Mouse (Mus musculus) frontal cortex, postnatal 10 days (tissue): ENCODE data around the gene Qsox1.

ENCODE experiments used
- DNase-seq, 2 experiments: peaks; one replicate each; pipeline ENCODE4 v3.0.0; 2022; ENCODE audit warnings: low spot score in 2 of 2, mixed read lengths in 1 of 2

Qsox1 gene

DNA sequence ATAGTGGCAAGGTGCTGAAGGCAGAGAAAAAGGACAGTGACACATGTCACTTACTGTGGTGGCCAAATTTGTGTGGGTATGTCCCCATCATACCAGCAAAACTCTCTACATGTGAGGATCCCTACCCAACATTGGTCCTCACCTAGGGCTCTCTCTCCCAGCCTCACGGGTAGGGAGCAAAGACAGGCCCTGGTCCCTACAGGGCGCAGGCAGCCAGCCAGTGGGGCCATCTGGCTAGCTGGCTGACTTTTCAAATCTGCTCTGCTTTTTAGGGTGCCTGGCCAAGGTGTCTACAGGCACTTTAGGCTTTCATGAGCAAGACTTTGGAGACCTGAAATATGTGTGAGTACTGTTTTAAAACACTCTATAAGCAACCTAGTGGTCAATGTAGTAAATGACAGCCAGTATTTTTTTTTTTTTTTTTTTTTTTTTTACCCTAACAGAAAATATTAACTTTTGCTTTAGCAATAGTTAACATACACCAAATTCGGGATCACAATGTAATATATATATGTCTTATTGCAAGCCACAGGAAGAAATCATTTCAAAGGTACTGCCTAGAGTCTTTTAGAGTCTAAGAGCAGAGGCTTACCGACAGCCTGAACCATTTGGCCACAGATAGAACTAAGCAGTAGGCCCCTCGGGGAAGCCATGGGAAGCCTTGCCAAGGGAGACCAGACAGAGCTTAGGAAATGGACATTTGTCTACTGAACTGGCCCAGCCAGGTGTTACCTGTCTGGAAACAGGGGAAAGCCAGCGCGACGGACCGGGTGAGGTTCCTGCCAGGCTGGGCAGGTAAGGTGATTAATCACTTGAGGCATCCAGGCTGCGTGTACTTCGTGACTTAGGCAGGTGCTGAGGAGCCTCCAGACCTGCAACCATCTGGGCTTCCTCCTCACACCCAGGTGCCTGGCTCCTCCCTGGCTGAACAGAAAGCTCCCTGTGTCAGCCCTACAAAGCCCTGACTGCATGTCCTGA lies 11.4 kb downstream of the Qsox1 start:
- no peak for DNase-seq

DNA sequence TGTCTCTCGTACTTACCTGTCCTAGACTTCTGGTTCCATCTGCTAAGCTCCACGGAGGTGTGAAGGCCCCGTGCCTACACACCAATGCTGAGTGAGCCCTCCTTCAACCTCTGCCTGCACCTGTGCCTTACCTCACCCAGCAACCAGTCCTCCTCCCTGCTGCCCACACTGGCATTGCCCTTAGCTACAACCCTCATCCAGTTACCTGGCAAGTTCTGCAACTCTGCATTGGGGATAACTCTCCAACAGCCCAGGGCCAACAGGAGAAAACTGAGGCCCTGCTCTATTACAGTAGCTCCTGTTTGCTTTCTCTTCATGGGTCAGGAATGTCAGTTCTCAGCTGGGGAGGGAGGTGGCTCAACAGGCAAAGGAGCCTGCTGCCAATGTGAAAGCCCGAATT lies 14.7 kb downstream of the Qsox1 start:
- DNase-seq = no peak

DNA sequence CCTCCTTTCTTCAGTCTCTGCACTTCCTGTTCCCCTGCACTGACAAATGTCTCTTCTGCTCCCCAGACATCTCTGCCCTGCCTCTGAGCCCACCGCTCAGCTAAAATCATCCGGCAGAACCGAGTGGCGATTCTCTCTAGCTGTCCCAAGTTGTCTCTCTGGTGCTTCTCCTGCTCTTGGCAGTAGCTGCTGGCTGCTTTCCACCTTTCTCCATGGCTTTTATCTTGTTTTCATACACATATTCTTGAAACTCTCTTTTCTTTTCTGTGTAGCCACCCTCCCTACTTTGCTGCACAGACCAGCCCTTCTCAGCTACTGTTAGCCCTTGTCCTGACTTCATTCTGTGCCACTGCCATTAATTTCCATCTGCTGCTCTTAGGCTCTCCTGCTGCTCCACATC lies 15.3 kb downstream of the Qsox1 start:
- DNase-seq = no peak

DNA sequence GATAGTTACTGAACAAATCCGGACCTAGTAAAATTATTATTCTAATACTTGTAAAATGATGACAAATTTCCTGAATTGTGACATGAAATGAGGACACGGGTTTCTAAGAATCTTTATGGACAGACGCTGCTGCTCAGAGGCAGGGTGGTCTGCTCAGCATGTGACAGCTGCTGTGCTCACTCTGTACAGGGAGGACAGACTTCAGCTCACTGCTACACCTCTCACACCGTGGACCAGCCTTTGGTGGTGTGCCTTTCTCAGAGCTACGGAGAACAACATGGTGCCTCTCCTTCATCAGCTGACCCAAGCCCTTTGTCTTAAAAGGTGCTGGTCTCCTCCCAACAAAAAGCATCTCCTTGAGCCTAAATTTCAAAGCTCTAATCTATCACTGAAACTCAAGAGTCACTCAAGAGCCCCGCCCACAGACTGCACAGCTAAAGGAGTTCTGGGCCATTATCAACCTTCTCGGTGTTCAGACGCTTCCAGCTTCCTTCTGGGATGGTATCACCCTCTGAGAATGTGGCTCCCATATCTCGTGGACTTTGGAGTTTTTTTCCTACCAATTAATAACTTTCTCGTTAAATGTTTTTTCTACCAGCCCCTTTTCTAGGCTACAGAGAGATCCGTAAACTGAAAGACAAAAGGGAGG lies 15.8 kb downstream of the Qsox1 start:
- DNase-seq = no peak

DNA sequence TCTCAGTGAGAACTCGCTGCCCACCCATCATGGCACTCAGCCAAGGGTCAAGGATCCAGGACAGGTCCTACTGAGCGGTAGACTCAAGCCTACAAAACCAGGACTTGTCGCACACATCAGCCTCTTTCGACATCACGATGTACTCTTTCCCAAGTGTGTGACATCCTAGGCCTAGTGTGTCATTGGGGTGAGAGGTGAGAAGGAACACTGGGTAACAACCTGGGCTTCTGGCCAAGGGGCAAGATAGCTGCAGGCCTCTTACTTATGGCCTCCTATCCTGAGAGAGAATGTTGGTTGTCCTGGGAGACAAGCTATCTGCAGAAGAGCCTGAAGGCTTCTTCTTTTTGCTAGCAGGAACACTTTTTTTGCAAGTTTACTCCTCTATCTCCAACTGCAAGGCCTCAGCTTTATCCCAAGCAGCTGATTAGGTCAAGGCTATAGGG lies 16.9 kb downstream of the Qsox1 start:
- no peak for DNase-seq

DNA sequence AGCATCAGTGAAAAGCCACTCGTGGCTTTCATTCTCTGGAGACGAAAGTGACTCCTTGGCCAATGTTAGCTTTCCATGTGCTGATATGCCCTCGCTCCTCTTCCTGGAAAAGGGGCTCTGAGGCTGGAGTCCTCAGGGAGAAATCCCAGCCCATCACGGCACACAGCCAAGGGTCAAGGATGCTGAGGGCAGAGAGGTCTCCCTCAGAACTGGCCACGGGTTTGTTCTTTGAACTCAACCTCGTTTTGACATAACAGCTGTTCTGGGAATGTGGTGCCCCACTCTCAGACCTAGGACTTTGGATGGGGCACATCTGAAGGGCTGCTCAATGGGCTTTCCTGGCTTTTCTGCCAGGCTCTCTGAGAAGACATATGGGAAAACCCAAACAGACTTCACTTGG lies 17.8 kb downstream of the Qsox1 start:
- no peak for DNase-seq

DNA sequence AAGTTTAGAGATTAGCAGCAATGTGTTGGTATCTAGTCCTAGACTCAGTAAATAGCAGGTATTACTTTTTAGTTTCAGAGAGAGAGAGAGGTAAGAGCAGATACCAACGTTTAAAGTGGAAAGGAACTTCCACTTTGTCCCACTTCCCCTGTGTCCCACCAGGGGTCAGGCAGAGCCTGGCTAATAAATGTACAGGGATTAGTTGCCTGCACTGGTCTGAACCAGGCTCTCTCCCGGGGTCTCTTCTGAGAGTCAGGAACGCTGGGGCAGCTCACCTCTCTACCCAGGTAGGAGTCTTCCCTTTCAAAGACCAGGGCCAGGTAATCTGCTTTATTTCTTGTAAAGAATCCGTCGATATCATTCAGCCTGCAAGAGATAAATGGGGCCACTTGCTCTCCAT lies 20.8 kb downstream of the Qsox1 start:
- no peak for DNase-seq

DNA sequence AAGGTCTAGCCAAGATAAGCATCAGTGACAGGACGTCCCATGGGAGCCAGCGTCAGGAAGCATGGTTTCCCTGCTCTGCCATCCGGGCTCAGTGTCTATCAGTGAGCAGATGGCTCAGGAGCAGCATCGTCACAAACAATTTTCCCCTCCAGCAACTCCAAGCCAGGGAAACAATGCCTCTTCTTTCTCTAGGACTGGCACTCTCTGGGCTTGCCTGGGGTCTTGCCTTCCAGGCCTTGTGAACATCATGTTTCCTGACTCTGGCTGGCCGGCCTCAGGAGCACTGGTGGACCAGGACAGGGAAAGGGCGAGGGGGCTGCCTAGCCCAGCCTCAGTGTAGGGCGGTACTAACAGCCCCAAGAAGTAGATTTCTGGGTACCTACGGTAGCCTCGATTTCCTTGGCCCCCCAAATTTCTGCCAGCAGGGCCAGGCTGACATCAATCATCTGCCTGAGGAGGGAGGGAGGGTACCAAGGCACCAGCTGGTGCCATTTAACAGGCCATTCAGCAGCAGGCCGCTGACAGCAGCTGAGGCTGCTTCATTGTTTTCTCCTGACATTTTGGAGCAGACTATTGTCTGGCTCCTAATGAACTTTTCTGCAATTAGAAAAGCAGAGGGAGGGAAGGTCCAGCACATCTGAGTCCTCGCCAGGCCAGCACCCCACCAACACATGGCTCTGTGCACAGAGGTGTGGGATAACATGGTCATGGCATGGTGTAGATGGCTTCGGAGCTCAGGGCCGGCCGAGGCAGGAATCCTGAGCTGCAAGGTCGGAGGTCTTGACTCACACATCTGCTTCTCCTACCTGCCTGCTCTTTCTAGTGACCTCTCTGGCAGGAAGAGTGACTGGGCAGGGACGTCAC lies 22.3 kb downstream of the Qsox1 start:
- no peak for DNase-seq

DNA sequence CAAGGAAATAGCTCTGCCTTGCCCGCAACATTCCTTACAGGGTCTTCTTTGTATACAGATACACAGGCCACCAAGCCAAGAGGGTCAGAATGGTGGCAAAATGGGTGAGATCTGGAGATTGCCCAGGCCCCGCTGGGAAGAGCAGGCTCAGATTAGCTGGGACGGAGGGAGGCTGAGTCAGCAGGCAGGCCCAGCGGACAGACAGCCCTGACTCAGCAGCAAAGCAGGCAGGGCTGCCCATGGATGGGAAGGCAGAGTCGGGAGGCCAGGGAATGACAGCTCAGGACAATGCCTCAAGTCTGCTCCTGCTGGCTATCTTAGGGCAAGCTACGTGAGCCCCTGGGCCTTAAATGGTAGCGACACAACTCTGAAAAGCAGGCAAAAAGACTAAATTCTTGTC lies 26.8 kb downstream of the Qsox1 start:
- no peak for DNase-seq

DNA sequence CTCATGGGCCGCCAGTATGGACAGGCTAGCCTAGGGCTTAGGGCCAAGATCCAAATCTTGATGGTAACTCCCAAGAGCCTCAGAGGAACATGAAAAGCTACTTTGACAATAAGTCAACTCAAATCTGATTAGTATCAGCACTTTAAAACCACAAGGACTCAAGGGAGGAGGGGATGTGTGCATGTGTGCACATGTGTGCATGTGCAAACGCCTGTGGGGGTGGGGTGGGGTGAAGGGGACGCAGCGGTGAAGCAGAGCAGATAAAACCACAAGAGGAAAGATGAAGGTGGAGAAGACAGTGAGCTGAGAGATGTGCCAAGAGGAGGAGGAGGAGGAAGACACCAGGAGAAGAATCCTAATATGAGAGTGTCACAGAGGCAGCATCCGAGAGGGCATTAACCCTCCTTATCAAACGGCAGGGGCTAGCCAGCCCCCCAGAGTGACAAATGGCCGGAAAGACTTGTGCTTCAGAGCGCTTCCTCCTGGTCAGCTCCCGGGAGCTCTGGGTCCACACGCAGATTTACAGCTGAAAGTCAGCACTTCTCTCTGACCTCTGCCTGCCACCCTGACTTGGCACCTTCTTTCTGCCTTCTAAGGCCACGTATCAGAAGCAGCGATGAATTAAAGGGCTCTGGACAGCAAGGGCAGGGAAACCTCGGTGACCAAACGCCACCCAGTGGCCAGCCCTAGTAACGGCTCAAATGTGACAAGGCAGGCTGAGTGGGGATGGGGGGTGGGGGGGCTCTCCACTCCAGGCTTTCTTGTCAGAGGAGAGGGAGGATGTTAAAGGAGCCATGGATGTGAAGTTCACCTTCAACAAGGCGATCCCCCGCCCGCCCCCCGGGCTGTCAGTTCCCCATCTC lies 28.1 kb downstream of the Qsox1 start:
- DNase-seq = peak in 1 of 2 experiments; percentile 44

DNA sequence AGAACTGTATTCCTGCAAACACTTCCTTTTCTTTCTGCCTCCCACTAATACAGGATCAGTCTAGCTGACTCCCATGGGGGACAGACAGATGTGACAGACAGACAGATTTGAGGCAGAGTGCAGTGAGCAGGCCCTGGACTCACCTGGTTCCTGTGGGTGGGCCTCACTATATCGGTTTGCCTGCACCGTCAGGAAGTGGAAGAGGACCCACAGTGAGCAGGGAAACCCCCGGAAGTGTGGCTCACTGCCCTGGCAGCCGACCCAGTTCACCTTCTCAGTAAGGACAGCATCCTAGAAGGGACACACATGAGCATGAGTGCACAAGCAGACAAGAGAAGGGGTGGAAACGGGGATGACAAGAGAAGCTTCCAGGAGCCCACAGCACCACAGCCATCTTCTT lies 30.3 kb downstream of the Qsox1 start:
- DNase-seq = no peak

DNA sequence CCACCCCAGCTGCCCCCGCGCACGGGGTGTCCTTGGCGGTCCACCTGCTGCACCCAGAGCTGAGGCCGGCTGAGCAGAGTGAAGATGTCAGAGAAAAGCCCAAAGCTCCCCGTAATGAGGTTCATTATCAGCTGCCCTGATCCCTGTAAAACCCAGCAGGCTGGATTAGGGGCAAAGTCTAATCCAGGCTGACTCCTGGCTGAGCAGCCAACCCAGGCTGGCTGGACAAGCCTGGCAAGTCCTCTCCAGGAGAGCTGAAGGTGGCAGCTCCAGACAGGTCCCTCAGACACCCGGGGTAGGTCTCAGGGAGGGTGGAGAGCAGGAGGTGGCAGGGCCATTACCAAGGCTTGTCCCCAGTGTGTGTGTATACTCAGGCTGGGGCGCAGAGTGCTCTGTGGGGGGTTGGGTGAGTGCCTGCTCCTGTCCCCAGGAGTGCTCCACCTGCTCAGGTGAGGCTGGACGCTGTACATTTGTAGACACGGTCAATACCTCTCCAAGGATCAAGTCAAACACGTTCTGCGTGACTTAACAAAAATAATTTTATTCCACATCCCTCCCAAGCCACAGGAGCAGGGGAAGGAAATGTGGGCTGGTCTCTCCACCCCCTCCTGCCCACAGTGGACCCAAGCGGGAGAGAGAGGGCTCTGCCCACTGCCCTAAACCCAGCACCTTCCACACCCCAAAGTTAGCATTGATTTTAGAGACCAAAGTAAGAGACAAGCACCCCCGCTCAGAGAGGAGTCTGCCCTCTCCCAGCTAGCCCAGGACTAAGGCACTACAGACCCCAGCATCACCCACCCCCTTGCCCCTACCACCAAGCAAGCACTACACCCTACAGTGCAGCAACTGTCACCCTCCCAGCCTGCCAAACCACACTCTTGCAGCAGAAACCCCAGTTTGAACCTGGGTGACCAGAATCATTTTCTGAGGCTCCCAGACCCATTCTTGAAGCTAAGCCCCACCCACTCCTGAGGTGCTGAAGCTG lies 34.8 kb downstream of the Qsox1 start:
- DNase-seq = no peak

DNA sequence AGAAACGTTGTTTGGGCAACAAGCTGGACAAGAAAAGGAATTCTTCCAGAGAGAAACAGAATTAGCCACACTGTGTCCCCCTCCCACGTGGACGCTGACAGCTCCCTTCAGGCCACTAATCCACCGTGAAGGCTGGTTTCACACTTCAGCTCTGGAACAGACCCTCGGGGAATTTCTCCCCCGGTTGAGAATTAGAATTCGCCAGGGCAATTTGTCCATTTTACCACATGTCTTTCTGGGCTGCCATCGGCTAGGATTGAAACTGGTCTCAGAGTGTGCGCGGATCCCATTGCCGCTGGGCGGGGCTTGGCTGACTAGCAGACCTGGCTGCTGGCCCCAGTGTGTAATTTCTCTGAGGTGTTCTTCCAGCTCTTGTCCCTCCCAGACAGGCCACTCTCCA lies 53.5 kb downstream of the Qsox1 start:
- DNase-seq = no peak

DNA sequence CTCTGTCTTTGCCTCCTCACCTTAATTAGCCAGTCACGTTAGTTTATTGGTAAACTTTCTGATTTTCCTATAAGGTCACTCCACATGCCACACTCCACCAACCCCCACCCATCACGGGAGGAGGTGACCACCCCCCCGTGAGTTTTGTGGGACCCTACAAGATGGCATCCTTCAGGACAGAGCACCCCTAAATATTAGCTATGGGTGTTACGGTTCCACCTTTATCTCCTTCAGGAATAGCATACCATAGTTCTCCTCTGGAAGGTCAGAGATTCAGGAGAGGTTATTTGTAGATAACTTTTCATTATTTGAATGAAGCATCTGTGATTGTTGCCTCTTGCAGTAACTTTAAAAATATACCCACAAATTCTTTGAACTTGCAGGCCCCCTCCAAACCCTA lies 54.0 kb downstream of the Qsox1 start:
- no peak for DNase-seq

DNA sequence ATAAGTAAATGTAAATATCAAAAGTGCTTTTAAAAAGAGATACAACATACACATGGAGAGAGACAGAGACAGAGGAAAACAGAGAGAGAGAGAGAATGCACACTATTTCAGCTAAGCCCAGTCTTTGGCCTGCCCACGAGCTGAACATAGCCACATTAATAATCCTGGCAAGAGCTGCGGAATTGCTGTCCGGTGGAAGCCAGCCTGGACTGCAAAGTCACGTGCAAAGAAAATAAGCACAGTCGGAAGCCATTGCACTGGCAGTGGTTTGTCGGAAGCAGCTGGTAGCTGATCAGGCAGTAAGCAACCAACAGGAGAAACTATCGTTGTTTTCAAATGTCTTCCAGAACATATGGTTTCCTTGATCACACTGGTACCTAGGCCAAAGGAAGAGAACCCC lies 55.1 kb downstream of the Qsox1 start:
- no peak for DNase-seq

DNA sequence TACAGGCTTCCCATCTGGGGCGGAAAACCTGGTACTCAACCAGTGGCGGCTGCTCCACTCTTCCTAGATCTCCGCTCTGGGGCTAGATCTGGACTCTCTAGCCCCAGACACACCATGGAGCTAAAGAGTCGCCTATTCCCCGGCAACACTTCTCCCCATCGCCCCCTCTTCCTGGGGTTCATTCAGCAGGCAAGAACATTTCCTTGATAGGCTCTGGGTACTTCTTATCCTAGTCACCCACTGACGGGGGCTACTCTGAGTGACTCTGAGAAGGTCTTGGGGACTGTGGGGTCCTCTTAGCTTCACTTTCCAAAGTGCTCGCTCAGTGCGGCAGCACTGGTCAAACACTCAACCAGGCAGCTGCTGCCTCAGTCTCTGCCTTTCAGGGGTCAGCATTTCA lies 59.3 kb downstream of the Qsox1 start:
- DNase-seq = no peak

DNA sequence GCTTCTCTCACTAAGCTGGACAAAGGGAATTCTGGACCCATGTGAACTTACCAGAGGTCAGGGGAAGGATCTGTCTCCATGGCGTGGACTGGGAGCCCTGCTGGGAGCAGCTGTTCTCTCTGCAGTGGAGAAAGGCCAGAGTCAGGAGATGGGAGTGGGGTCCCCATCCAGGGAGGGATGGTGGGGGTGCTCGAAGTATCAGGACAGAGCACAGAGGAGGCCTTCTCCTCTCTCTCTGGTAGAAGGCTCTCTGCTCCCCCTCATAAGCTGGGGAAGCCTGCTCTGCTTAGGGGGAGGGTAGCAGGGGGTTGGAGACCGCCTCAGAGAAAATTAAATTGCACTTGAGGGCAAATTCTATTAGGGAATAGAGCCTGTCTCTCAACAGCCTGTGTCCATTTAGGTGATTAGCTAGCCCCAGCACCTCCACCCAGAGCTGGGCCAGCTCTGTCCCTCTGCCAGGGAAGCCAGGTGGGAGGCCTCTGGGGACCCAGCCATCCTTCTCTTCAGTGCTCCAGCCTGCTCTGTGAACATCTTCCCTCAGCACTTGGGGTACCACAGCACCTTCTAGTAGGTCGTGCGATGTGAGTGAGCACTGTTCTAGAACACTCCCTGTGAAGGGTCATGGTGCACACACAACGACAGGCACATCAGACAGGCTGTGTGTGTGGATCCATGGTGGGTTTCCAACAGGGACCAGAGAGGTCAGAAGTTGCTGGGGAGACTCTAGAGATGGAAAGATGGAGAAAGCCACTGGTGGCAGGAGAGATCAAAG lies 61.0 kb downstream of the Qsox1 start, which contains the start of gene Lhx4:
Lhx4 (minus strand) TSS at position 201 of the 772 bp plus-strand sequence.
- no peak for DNase-seq

DNA sequence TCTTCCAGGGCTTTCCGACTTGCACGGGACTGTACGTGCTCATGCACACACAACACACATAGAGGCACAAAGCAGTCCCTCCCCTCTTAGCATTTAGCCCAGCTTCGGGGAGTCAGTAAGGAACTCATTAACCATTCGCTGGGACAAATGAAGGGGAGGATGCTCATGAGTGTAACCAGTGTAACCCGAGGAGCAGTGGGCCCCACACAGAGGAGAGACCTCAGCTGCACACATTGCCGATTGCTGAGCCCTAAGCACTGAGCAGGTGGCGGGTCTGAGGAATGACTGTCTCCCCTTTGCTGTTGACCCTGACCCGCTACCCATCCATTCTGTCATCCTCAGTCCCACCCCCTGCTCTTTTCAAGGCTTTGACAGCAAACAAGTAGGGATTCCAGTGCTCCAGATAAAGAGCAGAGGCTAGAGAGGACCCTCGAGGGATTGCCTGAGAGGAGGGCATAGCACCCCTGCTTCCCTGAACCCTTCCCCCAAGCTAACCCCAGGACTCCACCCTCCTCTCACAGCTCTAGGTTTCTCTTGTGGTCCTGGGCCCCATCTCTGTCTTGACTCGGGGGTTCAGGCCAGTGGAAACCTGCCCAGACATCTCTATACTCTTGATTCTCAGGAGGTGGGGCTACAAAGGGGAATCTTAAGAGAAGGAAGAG lies 62.0 kb downstream of the Qsox1 start:
- DNase-seq = no peak

DNA sequence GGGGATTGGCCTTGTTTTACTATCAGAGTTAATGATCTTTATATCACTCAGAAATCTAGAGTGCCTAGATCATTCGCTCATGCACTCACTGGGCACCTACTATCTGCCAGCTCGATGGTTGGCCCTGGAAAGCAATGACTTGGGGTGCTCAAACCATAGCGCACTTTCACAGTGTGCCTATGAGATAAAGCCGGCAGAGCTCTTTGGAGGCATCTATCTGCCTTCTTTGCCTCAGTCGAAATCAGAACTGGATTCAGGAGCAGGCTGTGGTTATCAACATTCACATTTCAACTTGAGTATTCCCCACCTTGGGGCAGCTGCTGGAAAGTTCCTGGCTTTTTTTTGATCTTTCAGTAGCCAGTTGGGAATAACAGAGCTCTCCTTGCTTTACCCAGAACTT lies 64.8 kb downstream of the Qsox1 start:
- DNase-seq = no peak
